Mouse (Mus musculus) right cerebral cortex, postnatal 14 days (tissue): ENCODE data around the gene Ess2.
A peak's percentile ranks its signal among the peaks of the same experiment; 100 is the strongest.
"Not testable (repeated sequence)": the region's sequence is repeated elsewhere in the genome, so short reads cannot be mapped to it uniquely, and the experiment has no call there.

Experiments
- DNase-seq: peaks from one replicate; pipeline ENCODE4 v3.0.0; 2022

The Ess2 gene

DNA sequence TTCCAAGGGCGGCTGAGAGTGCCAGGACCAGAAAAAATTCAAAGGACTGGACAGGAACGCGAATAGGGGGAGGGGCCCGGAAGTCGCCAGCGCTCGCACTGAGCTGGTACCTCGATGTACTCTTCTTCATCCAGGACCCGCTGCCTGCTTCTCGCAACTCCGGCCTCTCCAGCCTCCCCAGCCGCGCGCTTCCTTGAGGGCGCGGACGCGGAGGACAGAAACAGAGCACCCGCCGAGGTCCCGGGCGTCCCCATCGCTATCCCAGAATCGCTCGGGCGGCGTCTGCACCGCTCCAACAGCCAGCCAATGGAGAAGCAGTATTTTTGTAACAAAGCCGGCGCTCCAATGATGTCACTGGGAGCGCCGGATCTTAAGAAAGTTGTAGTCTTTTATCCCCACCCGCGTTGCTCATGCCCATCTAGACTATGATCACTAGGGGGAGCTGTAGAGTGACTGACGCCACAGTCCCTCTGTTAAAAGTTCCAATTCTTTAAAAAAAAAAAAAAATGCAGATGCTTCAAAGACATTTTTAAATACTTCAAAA lies at the start of gene Ess2:
Gene Ess2 (minus strand): TSS at position 297 of the 544 bp plus-strand sequence.
- DNase-seq: peak; percentile 83

DNA sequence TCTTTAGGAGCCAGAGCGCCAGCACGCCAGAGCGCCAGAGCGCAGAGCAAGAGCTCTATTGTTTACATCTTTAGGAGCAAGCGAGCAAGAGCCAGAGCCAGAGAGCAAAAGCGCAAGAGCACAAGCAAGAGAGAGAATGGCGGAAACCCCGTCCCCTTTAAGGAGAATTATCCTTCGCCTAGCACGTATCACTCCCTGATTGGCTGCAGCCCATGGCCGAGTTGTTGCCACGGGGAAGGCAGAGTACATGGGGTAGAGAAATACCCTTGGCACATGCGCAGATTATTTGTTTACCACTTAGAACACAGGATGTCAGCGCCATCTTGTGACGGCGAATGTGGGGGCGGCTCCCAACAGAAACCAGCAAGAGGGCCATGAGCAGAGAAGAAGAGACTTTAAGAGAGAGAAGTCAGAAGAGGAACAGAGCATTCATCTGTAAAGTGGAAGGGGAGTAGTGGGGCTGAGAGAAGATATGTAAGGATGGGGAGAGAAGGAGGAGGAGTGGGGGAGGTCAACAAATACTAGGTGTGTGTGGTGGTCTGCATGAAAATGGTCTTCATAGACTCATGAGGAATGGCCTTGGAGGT lies 45.0 kb upstream of the Ess2 start:
- not testable (repeated sequence) for DNase-seq

DNA sequence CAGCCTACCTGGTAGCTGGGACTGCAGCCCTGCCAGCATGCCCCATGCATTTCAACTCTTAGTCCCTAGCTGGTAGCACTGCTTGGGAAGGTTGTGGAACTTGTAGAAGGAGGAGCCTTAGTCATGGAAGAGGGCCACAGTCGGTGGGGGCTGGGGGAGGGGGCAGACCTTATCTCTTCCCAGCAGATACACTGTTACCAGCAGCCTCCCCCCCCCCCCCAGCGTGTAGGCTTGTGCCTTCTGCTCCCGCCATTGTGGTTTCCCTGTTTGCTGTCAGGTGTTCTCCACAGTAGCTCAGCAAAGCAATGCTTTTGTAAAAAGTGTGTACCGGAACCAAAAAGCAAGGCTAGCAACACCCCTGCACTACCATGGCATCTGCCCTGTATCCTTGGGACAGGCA lies 40.5 kb upstream of the Ess2 start:
- no peak for DNase-seq

DNA sequence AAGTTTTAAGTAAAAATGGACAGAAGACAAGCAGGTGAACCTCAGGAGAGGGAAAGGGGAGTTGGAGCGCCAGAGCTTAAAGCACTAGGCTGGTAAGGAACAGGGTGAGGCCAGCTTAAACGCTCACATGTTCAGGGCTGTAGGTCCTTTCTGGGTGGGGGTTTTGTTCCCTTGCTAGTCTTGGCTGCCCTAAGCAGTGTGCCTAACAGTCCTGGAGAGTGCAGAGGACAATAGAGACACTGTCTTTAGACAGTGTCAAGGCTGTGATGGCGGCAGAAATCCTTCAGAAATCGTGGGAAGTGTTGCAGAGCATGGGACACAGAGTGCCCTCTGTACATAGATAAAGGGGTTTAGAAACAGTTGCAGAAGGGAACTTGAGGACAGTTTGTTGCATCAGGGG lies 38.9 kb upstream of the Ess2 start:
- no peak for DNase-seq

DNA sequence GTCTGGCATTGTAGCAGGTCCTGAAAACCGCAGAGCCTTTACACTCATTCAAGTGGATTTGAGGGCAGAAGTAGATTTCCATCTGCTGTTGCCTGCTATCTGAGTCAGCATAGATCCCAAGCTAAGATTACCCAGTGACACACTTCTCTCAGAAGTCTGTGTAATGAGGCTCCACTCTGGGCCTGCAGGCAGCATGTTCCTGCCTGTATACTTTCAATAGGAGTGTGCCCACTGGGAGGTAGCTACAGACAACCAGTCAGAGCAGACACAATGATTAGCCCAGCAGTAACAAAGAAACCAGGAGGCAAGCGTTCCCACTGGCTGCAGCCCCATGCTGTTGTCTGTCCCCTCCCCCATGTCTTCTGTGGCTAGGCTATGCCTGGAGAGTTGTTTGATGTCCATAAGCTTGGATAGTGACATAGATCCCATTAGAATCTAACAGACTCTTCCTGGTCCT lies 38.3 kb upstream of the Ess2 start:
- no peak for DNase-seq

DNA sequence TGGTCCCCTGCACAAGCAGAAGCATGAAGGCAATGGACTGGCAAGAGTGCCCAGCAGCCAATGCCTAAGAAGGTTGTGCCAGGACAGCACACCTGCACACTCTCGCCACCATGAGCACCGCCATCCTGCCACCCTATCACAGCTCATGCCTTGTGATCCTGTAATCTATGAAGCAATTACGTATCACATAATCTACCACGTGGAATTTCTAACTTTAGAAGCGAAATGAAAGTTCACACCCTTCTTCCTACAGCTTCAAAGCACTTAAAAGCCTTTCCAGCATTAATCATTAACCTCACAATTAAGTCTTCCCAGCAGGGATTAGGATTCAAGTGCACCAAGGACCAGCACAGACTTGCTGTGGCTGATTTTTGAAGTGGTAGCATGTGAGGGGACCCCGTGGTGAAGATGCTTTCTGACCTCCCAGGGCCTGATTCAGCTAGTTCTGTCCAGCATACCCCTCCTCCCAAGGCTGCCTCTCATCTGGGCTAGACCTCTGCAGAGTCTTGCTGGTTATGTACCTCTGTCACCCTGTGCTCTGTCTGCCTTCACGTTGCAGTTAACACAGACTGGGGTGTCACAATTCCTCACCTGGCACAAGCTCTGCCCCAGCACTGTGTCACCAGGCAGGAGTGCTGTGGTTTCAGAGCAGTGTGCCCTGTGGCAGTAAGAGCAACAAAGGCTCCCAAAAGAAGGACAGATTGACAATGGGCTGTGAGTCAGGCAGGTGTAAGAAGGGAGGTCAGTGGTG lies 34.1 kb upstream of the Ess2 start:
- no peak for DNase-seq

DNA sequence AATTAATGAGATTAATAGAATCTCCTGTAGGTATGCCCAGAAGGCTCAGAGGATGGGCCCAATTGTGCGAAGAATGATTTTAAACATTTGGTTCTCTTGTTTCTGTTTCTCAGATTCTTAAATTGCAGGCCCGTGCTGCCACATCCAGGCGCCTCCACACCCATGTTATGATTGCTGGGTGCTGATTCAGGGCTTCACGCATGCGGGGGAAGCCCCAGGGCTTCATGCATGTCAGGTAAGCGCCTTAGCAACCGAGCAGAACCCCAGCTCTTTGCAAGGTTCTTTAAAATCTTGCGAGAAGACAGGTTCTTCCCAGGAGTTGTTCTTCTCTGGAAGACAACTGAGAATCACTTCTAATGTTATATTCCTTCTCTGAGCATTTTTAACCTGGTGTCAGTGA lies 32.3 kb upstream of the Ess2 start:
- DNase-seq: no peak

DNA sequence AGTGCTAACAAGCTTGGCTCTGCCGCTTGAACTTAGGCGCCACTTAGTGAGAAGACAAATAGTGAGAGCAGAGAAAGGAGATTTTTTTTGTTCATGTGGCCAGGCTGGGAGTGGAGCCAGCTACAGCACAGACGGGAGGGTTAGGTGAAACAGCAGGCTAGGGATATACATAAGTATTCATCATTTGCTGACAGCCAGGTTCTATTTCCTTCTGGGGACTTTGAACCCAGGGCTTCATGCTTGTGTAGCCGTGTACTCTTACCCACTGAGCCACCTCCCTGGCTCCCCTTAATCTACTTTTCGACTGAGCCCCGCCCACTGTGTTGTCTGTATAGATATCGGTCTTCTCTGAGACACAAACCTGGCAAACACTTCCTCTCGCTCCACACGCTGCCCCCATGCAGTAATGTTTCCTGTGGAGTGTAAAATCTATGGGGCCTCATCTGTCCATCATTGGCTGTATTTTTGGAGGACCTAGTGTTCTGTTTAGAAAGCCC lies 28.2 kb upstream of the Ess2 start:
- DNase-seq: no peak

DNA sequence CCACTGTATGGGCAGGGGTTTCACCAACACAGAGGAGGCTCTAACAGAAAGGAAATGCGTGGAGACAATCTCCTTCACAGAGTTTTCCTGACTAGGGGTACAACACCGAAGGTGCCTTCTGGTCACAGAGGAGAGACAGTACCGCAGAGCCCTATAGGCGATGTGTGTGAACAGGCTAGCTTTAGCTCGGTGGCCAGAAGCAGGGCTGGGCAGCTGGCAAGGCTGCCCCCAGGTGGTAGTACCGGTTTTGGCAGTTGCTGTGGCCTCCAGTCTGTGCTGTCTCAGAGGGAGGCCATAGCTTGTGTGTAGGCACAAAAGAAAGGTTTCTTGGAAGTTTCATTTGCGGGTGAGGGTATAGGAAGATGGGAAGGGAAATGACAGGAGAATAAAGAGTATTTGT lies 27.7 kb upstream of the Ess2 start:
- DNase-seq: peak; percentile 48

DNA sequence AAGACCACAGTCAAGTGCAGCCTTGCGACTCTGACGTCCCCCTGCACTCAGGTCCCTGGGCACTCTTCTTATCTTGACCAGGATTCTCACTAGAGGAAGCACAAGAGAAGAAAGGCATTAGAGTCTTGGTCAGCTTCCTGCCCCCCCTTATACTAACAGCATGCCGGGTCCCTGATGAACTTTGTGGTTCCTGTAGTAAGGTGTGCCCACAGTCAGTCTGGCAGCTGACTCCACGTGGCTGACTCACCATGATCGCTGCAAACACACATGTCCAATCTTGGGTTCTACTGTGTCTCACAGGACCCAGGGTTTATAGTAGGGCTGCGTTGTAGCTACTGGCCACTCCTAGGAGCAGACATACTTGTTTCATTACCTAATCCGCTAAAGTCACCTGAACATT lies 27.0 kb upstream of the Ess2 start:
- no peak for DNase-seq

DNA sequence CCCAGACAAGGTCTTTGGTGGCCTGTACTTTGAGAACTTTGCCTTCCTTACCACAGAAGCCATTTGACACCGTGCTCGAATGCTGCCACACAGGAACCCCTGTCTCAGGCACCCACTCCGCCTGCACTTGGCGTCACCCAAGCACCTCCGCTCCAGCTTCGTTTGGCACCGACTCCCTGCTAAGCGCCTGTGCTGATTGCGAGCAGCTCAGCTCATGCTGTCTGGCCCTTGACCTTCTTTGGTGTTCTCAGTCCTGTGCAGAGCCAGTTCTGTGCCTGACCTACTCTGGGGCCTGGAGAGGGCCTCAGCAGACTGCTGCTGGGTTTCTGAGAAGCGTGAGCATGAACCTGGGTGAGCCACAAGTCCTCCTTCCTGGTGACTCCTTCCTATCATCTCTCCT lies 25.6 kb upstream of the Ess2 start:
- DNase-seq: no peak

DNA sequence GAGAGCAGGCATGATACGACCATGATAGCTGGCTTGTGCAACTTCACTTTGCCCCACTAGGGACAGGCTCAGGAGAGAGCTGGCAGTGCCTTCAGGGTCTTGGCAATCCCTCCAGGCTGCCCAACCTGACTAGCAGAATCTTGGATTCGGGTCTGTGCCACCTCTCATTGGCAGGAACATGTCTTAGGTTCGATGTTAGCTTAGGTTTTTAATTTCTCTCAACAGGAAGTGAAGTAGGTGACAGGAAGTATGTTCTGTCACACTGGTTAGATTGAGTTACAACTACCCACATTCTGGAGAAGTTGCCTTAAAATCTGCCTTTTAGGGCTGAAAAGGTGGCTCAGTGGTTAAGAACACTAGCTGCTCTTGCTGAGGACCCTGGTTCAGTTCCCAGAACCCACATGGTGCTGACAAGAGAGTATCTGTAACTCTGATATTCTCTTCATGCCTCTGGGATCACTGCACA lies 23.3 kb upstream of the Ess2 start:
- DNase-seq: no peak

DNA sequence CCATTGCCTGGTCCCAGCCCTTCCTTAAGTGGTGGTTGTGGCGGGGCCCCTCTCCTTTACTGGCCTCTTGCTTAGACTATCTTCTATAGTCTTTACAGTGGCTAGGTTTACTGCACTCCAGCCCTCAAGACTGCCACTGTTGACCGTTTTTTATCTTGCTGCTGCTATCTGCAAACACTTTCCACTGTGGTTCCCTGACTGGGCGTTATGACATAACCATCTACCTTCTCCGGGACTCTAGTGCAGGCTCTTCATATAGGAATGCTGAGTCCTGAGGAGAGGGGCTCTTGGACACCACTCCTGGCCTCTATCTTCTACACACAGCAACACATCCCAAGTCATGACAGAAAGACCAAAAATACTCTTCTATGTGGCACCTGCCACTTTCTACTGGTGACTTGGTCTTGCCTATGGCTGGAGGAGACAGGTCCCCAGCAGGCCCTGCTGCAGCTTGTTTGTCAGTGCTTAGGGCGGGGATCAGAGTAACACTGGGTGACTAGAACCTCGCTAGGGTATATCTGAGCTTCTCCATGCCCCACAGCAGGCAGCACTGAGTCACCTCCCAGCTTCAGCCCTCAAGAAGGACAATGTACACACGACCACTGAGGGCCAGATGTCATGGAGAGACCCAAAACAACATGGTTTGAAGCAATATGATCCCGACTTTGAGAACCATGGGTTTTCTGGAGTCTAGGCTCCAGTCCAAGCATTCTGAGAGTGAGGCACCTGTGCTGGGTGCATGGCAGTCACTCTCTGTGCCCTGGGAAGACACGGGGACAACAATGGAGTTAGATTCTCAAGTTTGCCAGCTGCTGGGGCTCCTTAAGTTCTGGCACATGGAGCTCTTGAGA lies 22.7 kb upstream of the Ess2 start:
- DNase-seq: no peak

DNA sequence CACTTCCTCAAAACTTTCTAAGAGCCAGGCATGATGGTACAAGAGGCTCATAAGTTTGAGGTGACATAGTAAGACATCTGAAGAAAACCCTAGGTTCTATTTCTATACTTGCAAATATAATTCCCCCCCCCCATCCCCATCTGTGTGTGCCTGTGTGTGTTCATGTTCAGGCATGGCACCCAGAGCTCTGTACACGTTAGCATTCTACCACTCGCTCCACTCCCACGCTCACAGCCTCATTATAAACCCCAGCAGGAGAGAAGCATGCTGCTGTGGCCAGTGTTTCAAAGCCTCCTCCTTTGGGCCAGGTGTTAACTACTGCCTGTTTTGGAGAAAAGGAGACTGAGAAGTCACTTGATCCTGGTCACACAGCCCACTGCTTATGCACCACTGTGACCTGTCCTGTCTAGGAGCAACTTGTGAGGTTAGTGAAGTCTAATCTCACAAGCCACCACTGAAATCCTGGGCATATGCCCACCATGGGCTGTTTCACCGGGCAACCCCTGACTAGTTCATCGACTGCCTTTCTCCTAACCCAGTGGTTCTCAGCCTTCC lies 20.8 kb upstream of the Ess2 start:
- no peak for DNase-seq

DNA sequence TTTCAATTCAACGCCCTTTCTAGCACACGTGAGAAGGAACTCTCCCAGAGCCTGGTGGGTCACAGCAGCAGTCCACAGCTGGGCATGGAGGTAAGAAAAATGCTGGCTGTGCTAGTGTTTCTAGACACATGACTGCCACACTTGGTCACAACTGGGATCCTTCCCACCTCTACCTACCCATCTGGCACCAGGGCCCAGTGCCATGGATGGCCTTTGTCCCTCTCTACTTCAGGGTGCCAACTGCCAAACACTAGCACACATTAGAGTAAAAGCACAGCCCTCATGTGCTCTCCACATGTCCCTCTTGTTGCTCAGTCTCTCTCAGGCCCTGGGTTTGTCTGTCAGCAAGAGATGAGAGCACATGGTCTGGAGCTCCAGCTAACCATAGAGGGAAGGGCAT lies 18.5 kb upstream of the Ess2 start:
- no peak for DNase-seq

DNA sequence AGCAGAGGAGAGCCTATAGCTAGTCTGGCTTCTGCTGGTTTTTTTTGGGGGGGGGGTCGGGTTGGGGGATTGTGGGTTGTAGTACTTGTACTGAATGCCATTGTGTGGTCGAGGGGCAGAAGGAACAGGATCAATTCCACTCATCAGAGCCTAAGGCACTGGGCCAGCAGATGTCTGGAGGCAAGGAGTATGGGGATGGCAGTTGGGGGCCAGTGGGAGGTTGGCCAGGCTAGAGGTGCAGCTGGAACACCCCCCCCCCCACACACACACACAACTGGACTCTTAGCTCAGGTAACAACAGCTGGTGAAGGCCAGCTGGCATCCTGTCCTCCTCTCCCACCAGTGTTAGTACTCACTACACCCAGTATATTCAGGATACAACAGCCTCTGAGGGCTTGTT lies 18.1 kb upstream of the Ess2 start:
- no peak for DNase-seq

DNA sequence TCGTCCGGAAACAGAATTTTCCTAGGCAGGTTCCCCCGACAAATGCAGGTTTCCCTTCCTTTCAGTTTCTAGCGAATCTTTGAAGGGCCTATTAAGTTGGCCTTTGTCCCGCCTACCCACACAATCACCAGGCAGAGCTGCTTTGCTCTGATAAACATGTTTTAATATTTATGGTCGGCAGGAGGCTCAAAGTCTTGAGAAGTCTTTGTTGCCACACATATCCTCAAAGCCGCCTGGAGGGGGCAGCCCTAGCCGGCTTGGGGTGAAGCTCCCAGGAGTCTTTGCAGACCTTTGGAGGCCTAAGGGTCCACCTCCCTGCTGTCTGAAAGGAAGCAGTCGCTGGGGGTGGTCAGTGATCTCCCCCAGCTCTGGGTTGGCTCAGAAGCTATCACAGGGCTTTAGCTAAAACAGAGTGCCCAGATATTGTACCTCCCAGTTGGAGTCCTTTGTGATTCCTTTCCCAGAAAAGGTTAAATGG lies 17.5 kb upstream of the Ess2 start:
- peak; percentile 62 for DNase-seq

DNA sequence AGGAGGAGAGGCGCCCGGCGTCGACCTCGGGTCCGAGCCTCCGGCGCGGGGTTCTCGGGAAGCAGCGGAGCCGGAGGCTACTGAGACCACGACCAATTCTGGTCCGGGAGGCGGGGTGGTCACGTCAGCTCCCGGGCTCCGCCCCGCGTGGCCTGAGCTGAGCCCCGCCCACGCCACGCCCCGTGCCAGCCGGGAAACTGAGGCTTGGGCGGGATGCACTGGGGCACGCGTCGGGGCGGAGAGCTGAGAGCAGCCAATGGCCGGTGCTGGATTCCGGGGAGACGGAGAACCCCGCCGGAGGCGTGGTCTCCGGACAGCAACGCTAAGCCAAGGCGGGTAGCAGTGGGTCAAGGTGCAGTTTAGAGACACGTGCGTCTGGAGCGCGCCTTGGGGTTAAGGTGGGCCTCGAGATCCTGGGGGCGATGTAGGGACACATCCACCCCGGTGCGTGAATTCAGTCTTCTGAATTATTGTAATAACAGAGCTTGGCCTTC lies 17.0 kb upstream of the Ess2 start, which contains the start of gene Slc25a1:
Gene Slc25a1 (minus strand): TSS at position 133 of the 494 bp plus-strand sequence.
- peak; percentile 77 for DNase-seq

DNA sequence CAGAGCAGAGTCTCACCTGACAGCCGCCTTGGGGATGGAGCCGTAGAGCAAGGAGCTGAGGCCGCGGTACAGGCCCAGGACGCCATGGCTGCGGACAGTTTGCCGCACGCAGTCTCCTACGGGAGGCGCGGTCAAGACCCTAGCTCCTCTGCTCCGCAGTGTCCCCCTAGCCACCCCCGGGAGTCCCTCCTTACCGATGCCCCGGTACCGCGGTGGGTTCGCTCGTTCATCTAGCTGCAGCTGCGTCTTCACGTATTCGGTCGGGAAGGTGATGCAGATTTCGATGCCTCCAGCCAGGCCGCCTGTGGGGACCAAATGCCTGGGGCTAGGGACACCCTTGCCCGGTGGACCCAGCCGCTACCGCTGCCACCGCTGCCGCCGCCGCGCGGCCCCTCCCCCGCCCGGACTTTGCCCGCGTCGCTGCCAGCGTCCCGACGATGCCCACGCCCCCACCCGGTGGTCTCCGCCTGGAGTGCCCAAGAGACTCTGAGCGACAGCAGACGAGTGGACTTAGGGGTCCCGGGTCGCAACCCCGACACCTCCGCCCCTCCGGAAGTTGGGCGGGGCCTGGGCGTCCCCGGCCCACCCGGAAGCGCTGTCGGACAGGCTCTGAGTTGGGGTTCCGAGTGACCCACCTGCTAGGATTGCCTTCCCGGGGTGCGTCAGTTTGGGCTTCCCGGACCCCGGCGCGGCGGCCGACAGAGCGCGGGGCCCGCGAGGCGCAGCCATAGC lies 16.4 kb upstream of the Ess2 start:
- DNase-seq: peak; percentile 56

DNA sequence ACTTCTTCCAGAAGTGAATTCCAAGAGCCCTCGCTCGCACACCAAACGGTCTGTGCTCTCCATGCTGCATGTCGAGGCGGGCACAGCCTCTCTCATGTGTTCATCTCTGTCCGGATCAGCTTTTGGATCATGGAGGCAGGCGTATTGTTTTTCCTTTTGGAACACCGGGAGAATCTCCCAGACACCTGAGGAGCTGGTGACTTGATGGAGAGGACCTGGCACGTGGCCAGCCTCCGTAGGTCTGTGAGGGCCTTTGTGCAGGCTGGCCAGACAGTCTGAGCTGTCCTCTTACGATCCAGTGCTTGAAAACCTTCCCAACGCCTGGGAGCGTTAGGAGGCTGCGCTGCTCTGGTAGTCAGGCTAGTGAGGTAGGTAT lies 11.0 kb upstream of the Ess2 start:
- peak; percentile 48 for DNase-seq

DNA sequence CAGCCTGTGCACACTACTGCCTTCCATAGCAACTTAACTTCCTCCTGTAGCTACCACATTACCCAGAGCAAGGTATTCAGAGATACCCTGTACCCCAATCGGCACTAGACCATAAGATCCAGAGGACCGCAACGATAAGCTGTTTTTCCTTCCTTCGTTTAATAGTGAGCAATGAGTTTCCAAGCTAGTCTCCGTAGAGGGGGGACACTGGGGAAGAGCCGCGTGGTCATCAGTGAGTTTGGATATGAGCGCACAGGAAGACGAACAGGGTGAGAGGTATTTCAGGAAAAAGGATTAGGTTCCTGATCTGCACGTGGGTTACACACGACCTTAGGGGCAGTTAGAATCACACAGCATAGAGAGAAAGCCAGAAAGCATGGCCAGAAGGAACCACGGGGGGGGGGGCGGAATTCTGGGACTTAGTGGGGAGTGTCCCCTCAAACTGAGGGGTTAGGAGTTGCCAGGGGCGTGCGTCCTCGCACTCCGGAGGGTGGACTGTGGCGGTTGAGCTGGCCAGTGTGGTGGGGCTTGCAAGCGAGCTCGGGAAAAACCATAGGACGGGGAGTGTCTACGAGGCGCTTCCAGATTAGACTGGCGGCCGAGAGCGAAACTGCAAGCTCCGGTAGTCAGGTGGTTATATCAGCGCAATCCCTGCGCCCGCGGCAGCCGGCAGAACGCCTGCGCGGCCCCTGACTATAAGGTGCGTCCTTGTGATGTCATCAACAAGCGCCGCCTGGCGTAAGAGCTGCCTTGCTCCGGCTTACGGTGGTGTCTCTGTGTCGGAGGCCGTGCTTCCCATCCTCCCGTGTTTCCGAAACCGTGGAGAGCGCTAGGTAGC lies 10.4 kb upstream of the Ess2 start:
- peak; percentile 98 for DNase-seq
